Mouse (Mus musculus): ENCODE results near the gene Sik3. TPM values are rescaled to one million over a fixed set of nuclear protein-coding genes. Genes with fewer than 3 reads are reported as not detected.

Gene Sik3
- total RNA-seq, 2 experiments from 2014 or later, result 37.4 to 38.3 TPM

DNA sequence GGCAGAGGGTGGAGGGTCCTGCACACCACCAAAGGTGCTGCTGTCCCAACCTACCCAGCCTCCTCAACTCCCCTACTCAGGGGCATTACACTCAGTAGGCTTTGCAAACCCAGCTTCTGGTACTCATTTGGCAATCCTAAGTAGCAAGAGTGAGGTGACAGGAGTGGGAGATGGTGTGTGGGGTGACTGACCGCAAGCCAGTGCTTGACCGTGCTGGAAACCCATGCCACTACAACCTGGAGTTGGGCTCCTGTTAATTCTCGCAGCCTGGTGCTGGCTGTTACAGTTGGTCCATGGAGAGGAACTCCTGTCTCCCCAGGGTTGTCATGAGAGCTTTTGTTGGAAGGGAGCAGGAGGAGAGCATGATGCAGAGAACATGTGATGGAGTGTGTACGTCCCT, 258.2 kb downstream of the Sik3 start:
- no peak for DNase-seq (ENCODE audit: low spot score)

DNA sequence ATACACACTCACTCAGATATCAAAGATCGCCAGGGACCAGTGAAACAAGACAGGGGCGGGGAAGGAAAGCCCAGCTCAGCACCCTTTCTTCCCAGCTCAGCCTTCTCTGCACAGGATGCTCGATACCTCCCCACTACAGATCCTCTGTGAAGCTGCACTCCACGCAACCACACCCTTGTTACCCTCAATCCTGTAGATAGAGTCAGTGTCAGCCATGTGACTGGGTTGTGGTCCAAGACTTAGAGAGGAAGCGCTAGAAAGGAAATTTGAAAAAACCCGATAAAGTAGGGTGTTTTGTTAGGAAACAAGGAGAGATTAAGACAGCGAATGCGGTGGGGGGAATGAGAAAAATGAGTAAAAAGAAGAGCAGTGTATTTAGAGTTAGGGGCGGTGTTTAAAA, 259.4 kb downstream of the Sik3 start:
- no peak for DNase-seq (ENCODE audit: low spot score)

DNA sequence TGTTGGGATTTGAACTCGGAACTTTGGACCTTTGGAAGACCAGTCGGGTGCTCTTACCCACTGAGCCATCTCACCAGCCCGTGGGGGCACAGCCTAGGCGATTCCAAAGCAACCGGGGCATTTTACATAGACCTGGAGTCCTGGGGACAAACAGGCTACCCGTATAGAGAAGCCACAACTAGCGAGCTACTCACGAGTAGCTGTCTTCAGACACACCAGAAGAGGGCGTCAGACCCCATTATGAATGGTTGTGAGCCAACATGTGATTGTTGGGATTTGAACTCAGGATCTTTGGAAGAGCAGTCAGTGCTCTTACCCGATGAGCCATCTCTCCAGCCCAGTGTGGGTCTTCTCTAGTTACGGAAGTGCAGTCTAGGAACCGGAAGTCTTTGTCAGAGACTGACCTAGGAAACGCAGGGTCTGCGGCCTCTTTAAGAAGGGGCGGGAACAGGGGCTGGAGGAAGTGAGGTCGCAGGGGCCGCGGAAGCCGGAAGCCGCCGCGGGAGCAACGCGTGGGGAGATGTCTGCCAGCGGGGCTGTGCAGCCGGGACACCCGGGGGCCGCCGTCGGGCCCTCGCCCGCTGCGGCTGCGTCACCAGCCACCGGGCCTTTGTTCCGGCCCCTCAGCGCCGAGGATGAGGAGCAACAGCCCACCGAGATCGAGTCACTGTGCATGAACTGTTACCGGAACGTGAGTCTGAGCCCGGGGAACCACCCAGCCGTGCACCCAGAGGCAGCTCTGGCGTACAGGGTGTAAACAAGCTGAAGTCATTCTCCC, 260.2 kb downstream of the Sik3 start, which contains the start of gene Zpr1:
Gene Zpr1 (plus strand): TSS at position 388 of the 778 bp plus-strand sequence.
- peak; percentile 89 for DNase-seq (ENCODE audit: low spot score)

Other genes with a start within 250 kb of the Sik3 start
- gene Cep164, start 184.1 kb upstream of the Sik3 start, total RNA-seq (2021), result 1 to 10 TPM; 2.4 to 2.6 TPM
- gene Bace1, start 174.2 kb upstream of the Sik3 start, total RNA-seq (2021), result 10 to 100 TPM; 35.6 to 37.1 TPM
- gene Pcsk7, start 106.3 kb upstream of the Sik3 start, total RNA-seq (2021), result 1 to 10 TPM; 8.0 to 9.0 TPM
- 10 to 100 TPM; 28.2 to 29.5 TPM for gene Rnf214, start 105.9 kb upstream of the Sik3 start, total RNA-seq (2021)
- gene Tagln, start 76.8 kb upstream of the Sik3 start, total RNA-seq (2021), result 10 to 100 TPM; 40.9 to 62.1 TPM
- 10 to 100 TPM; 57.8 to 66.2 TPM for gene Sidt2, start 57.6 kb upstream of the Sik3 start, total RNA-seq (2021)
- gene Pafah1b2, start 130 bp upstream of the Sik3 start, total RNA-seq (2021), result 10 to 100 TPM; 23.6 to 32.0 TPM
- gene Apoa1, start 215.8 kb downstream of the Sik3 start, total RNA-seq (2021), result 1 to 10 TPM in 1 of 2 experiments, not detected in 1; 3.5 TPM
- gene Apoc3, start 222.8 kb downstream of the Sik3 start, total RNA-seq (2021), result 1 to 10 TPM in 1 of 2 experiments, not detected in 1; 1.8 TPM
- not detected for gene Apoa4, start 227.9 kb downstream of the Sik3 start, total RNA-seq (2021)

All from gastrocnemius, adult 18-20 months (tissue).